Mouse (Mus musculus): Measurements from ENCODE around the gene Vwa3a. TPM values are rescaled to one million over a fixed set of nuclear protein-coding genes. Genes with fewer than 3 reads are reported as not detected.
A peak's percentile ranks its signal among the peaks of the same experiment; 100 is the strongest.

Gene Vwa3a
- polyA plus RNA-seq, 1 experiment from 2014 or later: 2.0 TPM

- Histone ChIP-seq H3K9ac (replicated peaks; ENCODE audit: low read depth, low read length) (no peak overlapping the region), H3K27me3 (replicated peaks; ENCODE audit: control insufficient read depth, insufficient read depth, low read length) (no peaks in the 10 kb centered on the region), H3K4me1 (replicated peaks; ENCODE audit: control insufficient read depth, insufficient read depth, low read length) (peaks cover 19% of the 10 kb centered on the region), H3K4me2 (ENCODE audit: low read length) (no peak overlapping the region), H3K9me3 (ENCODE audit: control insufficient read depth, low read length) (no peaks in the 10 kb centered on the region), H3K36me3 (ENCODE audit: control insufficient read depth, insufficient read depth) (no peaks in the 10 kb centered on the region), H3K27ac (ENCODE audit: low read length) (no peak overlapping the region), H3K4me3 (replicated peaks; ENCODE audit: low read length) (no peak overlapping the region)
- peak; percentile 77 for ATAC-seq
- 42% methylated on average over 14 of the region's 14 CpGs for WGBS
Measured at GRCm38 (mm10) chr7:120743366-120744351, 4.5 kb downstream of the Vwa3a start.

GRCm38 (mm10) chr7:120744606-120745005 is 5.5 kb downstream of the Vwa3a start:
- H3K9me3 ChIP-seq (ENCODE audit: control insufficient read depth, low read length): no peaks in the 10 kb centered on the region
- H3K4me3 ChIP-seq (replicated peaks; ENCODE audit: low read length): no peak overlapping the region
- no peaks in the 10 kb centered on the region for H3K36me3 ChIP-seq (ENCODE audit: control insufficient read depth, insufficient read depth)
- H3K27me3 ChIP-seq (replicated peaks; ENCODE audit: control insufficient read depth, insufficient read depth, low read length): no peaks in the 10 kb centered on the region
- H3K4me2 ChIP-seq (ENCODE audit: low read length): no peak overlapping the region
- no peak for ATAC-seq
- no peak overlapping the region for H3K9ac ChIP-seq (replicated peaks; ENCODE audit: low read depth, low read length)
- WGBS: 89% methylated on average over 6 of the region's 6 CpGs
- no peak overlapping the region for H3K27ac ChIP-seq (ENCODE audit: low read length)
- peaks cover 14% of the 10 kb centered on the region for H3K4me1 ChIP-seq (replicated peaks; ENCODE audit: control insufficient read depth, insufficient read depth, low read length)

- H3K4me2 ChIP-seq (ENCODE audit: low read length): no peak overlapping the region
- no peak overlapping the region for H3K9ac ChIP-seq (replicated peaks; ENCODE audit: low read depth, low read length)
- no peaks in the 10 kb centered on the region for H3K9me3 ChIP-seq (ENCODE audit: control insufficient read depth, low read length)
- H3K4me1 ChIP-seq (replicated peaks; ENCODE audit: control insufficient read depth, insufficient read depth, low read length): peaks cover 5% of the 10 kb centered on the region; the same call in 1 of the 2 replicates
- no peak for ATAC-seq
- no peaks in the 10 kb centered on the region for H3K27me3 ChIP-seq (replicated peaks; ENCODE audit: control insufficient read depth, insufficient read depth, low read length)
- no peak overlapping the region for H3K27ac ChIP-seq (ENCODE audit: low read length)
- 78% methylated on average over 3 of the region's 3 CpGs for WGBS
- H3K36me3 ChIP-seq (ENCODE audit: control insufficient read depth, insufficient read depth): no peaks in the 10 kb centered on the region
- no peak overlapping the region for H3K4me3 ChIP-seq (replicated peaks; ENCODE audit: low read length)
Measured at GRCm38 (mm10) chr7:120746029-120746428, 6.9 kb downstream of the Vwa3a start.

GRCm38 (mm10) chr7:120746821-120747220 is 7.7 kb downstream of the Vwa3a start:
- no peak for ATAC-seq
- Histone ChIP-seq H3K36me3 (ENCODE audit: control insufficient read depth, insufficient read depth) (no peaks in the 10 kb centered on the region), H3K27ac (ENCODE audit: low read length) (no peak overlapping the region), H3K4me2 (ENCODE audit: low read length) (no peak overlapping the region), H3K4me3 (replicated peaks; ENCODE audit: low read length) (no peak overlapping the region), H3K27me3 (replicated peaks; ENCODE audit: control insufficient read depth, insufficient read depth, low read length) (no peaks in the 10 kb centered on the region), H3K4me1 (replicated peaks; ENCODE audit: control insufficient read depth, insufficient read depth, low read length) (peaks cover 5% of the 10 kb centered on the region; the same call in 1 of the 2 replicates), H3K9me3 (ENCODE audit: control insufficient read depth, low read length) (no peaks in the 10 kb centered on the region), H3K9ac (replicated peaks; ENCODE audit: low read depth, low read length) (no peak overlapping the region)
- WGBS: 92% methylated on average over 5 of the region's 5 CpGs

GRCm38 (mm10) chr7:120748478-120748877 is 9.4 kb downstream of the Vwa3a start:
- Histone ChIP-seq H3K4me2 (ENCODE audit: low read length) (no peak overlapping the region), H3K27ac (ENCODE audit: low read length) (no peak overlapping the region), H3K9me3 (ENCODE audit: control insufficient read depth, low read length) (no peaks in the 10 kb centered on the region), H3K27me3 (replicated peaks; ENCODE audit: control insufficient read depth, insufficient read depth, low read length) (no peaks in the 10 kb centered on the region), H3K4me1 (replicated peaks; ENCODE audit: control insufficient read depth, insufficient read depth, low read length) (0 out of 2 replicates have a peak, but pooled peaks cover 3% of the 10 kb centered on the region), H3K36me3 (ENCODE audit: control insufficient read depth, insufficient read depth) (no peaks in the 10 kb centered on the region), H3K4me3 (replicated peaks; ENCODE audit: low read length) (no peak overlapping the region), H3K9ac (replicated peaks; ENCODE audit: low read depth, low read length) (no peak overlapping the region)
- ATAC-seq: no peak

- H3K36me3 ChIP-seq (ENCODE audit: control insufficient read depth, insufficient read depth): no peaks in the 10 kb centered on the region
- no peaks in the 10 kb centered on the region for H3K4me1 ChIP-seq (replicated peaks; ENCODE audit: control insufficient read depth, insufficient read depth, low read length)
- no peak overlapping the region for H3K9ac ChIP-seq (replicated peaks; ENCODE audit: low read depth, low read length)
- H3K4me3 ChIP-seq (replicated peaks; ENCODE audit: low read length): no peak overlapping the region
- H3K27ac ChIP-seq (ENCODE audit: low read length): no peak overlapping the region
- H3K4me2 ChIP-seq (ENCODE audit: low read length): no peak overlapping the region
- no peak for ATAC-seq
- H3K27me3 ChIP-seq (replicated peaks; ENCODE audit: control insufficient read depth, insufficient read depth, low read length): no peaks in the 10 kb centered on the region
- H3K9me3 ChIP-seq (ENCODE audit: control insufficient read depth, low read length): no peaks in the 10 kb centered on the region
Measured at GRCm38 (mm10) chr7:120751330-120751729, 12.2 kb downstream of the Vwa3a start.

GRCm38 (mm10) chr7:120751906-120752305 is 12.8 kb downstream of the Vwa3a start:
- Histone ChIP-seq H3K4me1 (replicated peaks; ENCODE audit: control insufficient read depth, insufficient read depth, low read length) (no peaks in the 10 kb centered on the region), H3K9ac (replicated peaks; ENCODE audit: low read depth, low read length) (no peak overlapping the region), H3K4me2 (ENCODE audit: low read length) (no peak overlapping the region), H3K36me3 (ENCODE audit: control insufficient read depth, insufficient read depth) (no peaks in the 10 kb centered on the region), H3K27ac (ENCODE audit: low read length) (no peak overlapping the region), H3K9me3 (ENCODE audit: control insufficient read depth, low read length) (no peaks in the 10 kb centered on the region), H3K4me3 (replicated peaks; ENCODE audit: low read length) (no peak overlapping the region), H3K27me3 (replicated peaks; ENCODE audit: control insufficient read depth, insufficient read depth, low read length) (no peaks in the 10 kb centered on the region)
- WGBS: 87% methylated on average over 7 of the region's 7 CpGs
- no peak for ATAC-seq

GRCm38 (mm10) chr7:120754671-120755070 is 15.6 kb downstream of the Vwa3a start:
- no peaks in the 10 kb centered on the region for H3K9me3 ChIP-seq (ENCODE audit: control insufficient read depth, low read length)
- H3K4me1 ChIP-seq (replicated peaks; ENCODE audit: control insufficient read depth, insufficient read depth, low read length): no peaks in the 10 kb centered on the region
- H3K27ac ChIP-seq (ENCODE audit: low read length): no peak overlapping the region
- H3K9ac ChIP-seq (replicated peaks; ENCODE audit: low read depth, low read length): no peak overlapping the region
- peak; percentile 95 for ATAC-seq
- no peak overlapping the region for H3K4me2 ChIP-seq (ENCODE audit: low read length)
- H3K4me3 ChIP-seq (replicated peaks; ENCODE audit: low read length): no peak overlapping the region
- H3K27me3 ChIP-seq (replicated peaks; ENCODE audit: control insufficient read depth, insufficient read depth, low read length): no peaks in the 10 kb centered on the region
- no peaks in the 10 kb centered on the region for H3K36me3 ChIP-seq (ENCODE audit: control insufficient read depth, insufficient read depth)
- WGBS: 6% methylated on average over 5 of the region's 5 CpGs

- no peaks in the 10 kb centered on the region for H3K4me1 ChIP-seq (replicated peaks; ENCODE audit: control insufficient read depth, insufficient read depth, low read length)
- H3K27ac ChIP-seq (ENCODE audit: low read length): no peak overlapping the region
- no peak overlapping the region for H3K4me2 ChIP-seq (ENCODE audit: low read length)
- peak; percentile 67; the same call in 1 of the 2 replicates for ATAC-seq
- no peaks in the 10 kb centered on the region for H3K27me3 ChIP-seq (replicated peaks; ENCODE audit: control insufficient read depth, insufficient read depth, low read length)
- no peaks in the 10 kb centered on the region for H3K9me3 ChIP-seq (ENCODE audit: control insufficient read depth, low read length)
- H3K9ac ChIP-seq (replicated peaks; ENCODE audit: low read depth, low read length): no peak overlapping the region
- WGBS: 0% methylated on average over 1 of the region's 1 CpGs
- H3K36me3 ChIP-seq (ENCODE audit: control insufficient read depth, insufficient read depth): no peaks in the 10 kb centered on the region
- H3K4me3 ChIP-seq (replicated peaks; ENCODE audit: low read length): no peak overlapping the region
Measured at GRCm38 (mm10) chr7:120767369-120767768, 28.3 kb downstream of the Vwa3a start.
